Mouse (Mus musculus) embryonic facial prominence, embryonic 12.5 days (tissue): Measurements from ENCODE around the gene Raver2. TPM values are rescaled to one million over a fixed set of nuclear protein-coding genes. Genes with fewer than 3 reads are reported as not detected.

ENCODE experiments used
- ATAC-seq: fragments of 200-750 bp; cut with Nextera tagmentation; 2 replicates; pipeline ENCODE4 v1.8.0; 2017; ENCODE audit not compliant: insufficient number of reproducible peaks, insufficient read depth, low FRiP score, low TSS enrichment
- H3K27ac ChIP-seq: fragments of 300-500 bp; sonication (generic); 2 replicates; pipeline ENCODE4 v1.5.1; 2016; ENCODE audit warnings: mild to moderate bottlenecking
- H3K27me3 ChIP-seq: fragments of 300-500 bp; sonication (generic); 2 replicates; pipeline ENCODE4 v1.6.1; 2016; ENCODE audit warnings: mild to moderate bottlenecking, moderate library complexity
- H3K36me3 ChIP-seq: fragments of 300-500 bp; sonication (generic); 2 replicates; pipeline ENCODE4 v1.6.1; 2016; ENCODE audit warnings: mild to moderate bottlenecking
- H3K4me1 ChIP-seq: fragments of 300-500 bp; sonication (generic); 2 replicates; pipeline ENCODE4 v1.6.1; 2016
- H3K4me2 ChIP-seq: fragments of 300-500 bp; sonication (generic); replicated peaks from 2 replicates; pipeline ENCODE4 v1.6.1; 2016; ENCODE audit warnings: mild to moderate bottlenecking, moderate library complexity
- H3K4me3 ChIP-seq: fragments of 300-500 bp; sonication (generic); 2 replicates; pipeline ENCODE4 v1.5.1; 2016; ENCODE audit warnings: mild to moderate bottlenecking
- H3K9ac ChIP-seq: fragments of 300-500 bp; sonication (generic); 2 replicates; pipeline ENCODE4 v1.6.1; 2016; ENCODE audit warnings: mild to moderate bottlenecking, moderate library complexity
- H3K9me3 ChIP-seq: fragments of 300-500 bp; sonication (generic); 2 replicates; pipeline ENCODE4 v1.6.1; 2016; ENCODE audit warnings: mild to moderate bottlenecking, moderate library complexity
- WGBS: fragments of 180-500 bp; shearing (Covaris S2); methylation state at CpG from one replicate; pipeline ENCODE4 v1.1.7; 2016; 5-methylcytosine and 5-hydroxymethylcytosine counted together
- polyA plus RNA-seq: library from polyadenylated mRNA; unstranded; fragments of >200 nt; fragmentation: Nextera tagmentation; extraction: Ambion mirVana; gene quantifications from 2 replicates; pipeline ENCODE4 v1.2.1, GENCODE M21; 2016

The Raver2 gene
- polyA plus RNA-seq, 1 experiment from 2014 or later, result 17.7 TPM

DNA sequence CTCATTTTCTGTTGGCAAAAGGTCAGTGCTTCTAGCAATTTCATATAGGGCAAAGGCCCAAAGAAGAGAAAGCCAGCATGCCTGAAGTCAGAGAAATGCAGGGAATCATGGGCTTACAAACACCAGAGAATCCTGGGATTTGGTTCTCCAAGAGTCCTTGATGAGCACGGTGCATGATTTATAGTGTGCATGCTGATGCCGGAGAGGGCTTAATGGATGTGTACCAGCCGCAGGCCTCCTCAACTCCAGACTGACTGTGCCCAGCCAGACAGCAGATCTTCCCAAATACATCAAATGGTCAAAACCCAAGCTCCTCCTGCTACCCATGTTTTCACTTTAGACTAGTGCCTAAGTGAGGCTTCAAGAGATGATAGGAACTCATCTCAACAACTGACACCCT lies 109.0 kb downstream of the Raver2 start:
- Histone ChIP-seq H3K4me3 (no peak overlapping the region), H3K4me2 (no peak overlapping the region), H3K9ac (no peak overlapping the region), H3K36me3 (peaks cover 26% of the 10 kb centered on the region), H3K9me3 (no peaks in the 10 kb centered on the region), H3K27me3 (no peaks in the 10 kb centered on the region), H3K4me1 (no peaks in the 10 kb centered on the region), H3K27ac (no peak overlapping the region)
- ATAC-seq, result no peak
- 91% methylated on average over 3 of the region's 3 CpGs for WGBS

- WGBS, result 80% methylated on average over 5 of the region's 5 CpGs
- no peaks in the 10 kb centered on the region for H3K27me3 ChIP-seq
- no peak overlapping the region for H3K4me3 ChIP-seq
- ATAC-seq, result no peak
- H3K9ac ChIP-seq, result no peak overlapping the region
- no peak overlapping the region for H3K4me2 ChIP-seq
- H3K9me3 ChIP-seq, result no peaks in the 10 kb centered on the region
- H3K4me1 ChIP-seq, result no peaks in the 10 kb centered on the region
- no peak overlapping the region for H3K27ac ChIP-seq
- H3K36me3 ChIP-seq, result peaks cover 23% of the 10 kb centered on the region
These were observed 110.3 kb downstream of the Raver2 start for GRCm38 (mm10) chr4:101179076-101179475.

DNA sequence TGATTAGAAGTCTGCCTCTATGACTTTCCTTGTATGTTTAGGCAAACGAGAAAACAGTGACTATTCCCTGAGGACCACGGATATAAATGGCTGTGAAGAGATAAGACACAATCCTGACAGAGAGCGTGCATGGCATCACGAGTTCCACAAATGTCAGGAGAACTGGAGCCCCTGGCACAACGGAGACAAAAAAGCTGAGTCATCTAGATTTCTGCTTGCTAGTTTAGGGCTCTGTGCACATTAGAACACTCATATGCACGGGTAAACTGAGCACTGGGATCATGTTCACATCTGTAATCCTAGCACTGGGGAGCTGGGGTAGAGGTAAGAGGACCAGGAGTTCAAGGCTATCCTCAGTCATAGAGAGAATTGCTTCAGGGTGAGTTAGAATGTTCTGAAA lies 111.1 kb downstream of the Raver2 start:
- no peak overlapping the region for H3K4me3 ChIP-seq
- peaks cover 19% of the 10 kb centered on the region for H3K36me3 ChIP-seq
- H3K4me1 ChIP-seq, result no peaks in the 10 kb centered on the region
- ATAC-seq, result no peak
- H3K4me2 ChIP-seq, result no peak overlapping the region
- H3K9ac ChIP-seq, result no peak overlapping the region
- no peak overlapping the region for H3K27ac ChIP-seq
- WGBS, result 65% methylated on average over 6 of the region's 6 CpGs
- no peaks in the 10 kb centered on the region for H3K27me3 ChIP-seq
- no peaks in the 10 kb centered on the region for H3K9me3 ChIP-seq

DNA sequence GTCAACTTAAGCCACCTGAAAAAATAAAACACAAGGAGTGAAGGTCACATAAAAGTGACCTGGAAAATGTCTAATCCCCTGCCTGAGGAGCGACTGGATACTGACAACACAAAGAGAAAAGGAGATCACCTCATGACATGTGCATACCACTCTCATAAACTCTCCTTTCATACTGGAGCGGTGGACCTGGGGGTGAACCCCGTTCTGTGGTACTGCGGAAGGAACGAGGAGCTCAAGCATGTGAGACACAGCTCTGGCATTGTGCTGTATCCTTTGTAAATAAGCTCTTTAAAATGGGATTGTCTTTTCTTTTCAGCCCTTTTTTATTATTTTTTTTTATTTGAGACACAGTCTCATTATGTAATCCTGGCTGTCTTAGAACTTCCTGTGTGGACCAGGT lies 111.9 kb downstream of the Raver2 start:
- no peak overlapping the region for H3K27ac ChIP-seq
- 58% methylated on average over 5 of the region's 5 CpGs for WGBS
- no peak overlapping the region for H3K9ac ChIP-seq
- no peaks in the 10 kb centered on the region for H3K27me3 ChIP-seq
- H3K4me2 ChIP-seq, result no peak overlapping the region
- H3K4me3 ChIP-seq, result no peak overlapping the region
- H3K4me1 ChIP-seq, result no peaks in the 10 kb centered on the region
- ATAC-seq, result no peak
- H3K36me3 ChIP-seq, result peaks cover 19% of the 10 kb centered on the region
- H3K9me3 ChIP-seq, result no peaks in the 10 kb centered on the region

DNA sequence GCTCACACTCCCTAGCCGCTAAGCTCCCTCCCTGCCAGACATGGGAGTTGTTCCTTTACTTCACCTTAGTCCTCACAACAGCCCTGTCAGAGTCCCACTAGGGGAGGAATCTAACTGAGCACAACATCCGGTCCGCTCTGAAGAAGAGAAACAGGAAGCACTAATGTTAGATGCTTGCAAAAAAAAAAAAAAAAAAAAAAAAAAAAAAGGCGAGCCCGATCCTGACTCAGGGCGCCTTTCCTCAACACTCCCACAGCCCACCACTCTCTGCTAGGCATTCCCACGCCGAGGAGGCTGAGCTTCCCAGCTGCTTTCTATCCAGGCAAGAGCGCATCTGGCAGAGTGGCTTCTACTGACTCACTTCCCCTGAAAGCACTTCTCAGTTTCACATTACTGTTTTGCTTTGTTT lies 113.8 kb downstream of the Raver2 start:
- Histone ChIP-seq H3K27me3 (no peaks in the 10 kb centered on the region), H3K4me2 (no peak overlapping the region), H3K36me3 (peaks cover 10% of the 10 kb centered on the region; the same call in 1 of the 2 replicates), H3K4me1 (no peaks in the 10 kb centered on the region), H3K27ac (no peak overlapping the region), H3K4me3 (no peak overlapping the region), H3K9ac (no peak overlapping the region), H3K9me3 (no peaks in the 10 kb centered on the region)
- no peak for ATAC-seq
- WGBS, result 52% methylated on average over 9 of the region's 9 CpGs

DNA sequence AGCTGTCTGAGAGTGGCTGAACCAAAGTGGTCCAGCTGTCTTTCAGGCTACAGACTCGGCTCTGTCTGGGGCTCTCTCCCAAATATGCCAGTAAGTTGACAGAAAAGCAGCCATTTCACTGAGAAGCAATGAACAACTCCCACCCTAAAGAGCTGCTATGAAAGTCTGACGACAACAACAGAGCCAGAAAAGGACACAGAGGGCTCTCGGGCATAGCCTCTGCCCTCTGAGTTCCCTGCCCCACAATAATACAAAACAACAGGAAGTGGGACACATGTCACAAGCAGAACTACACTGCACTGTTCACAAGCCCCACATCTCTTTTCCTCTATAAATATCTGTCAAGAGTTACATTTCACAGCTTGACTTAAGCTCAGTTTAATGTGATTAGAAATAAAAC lies 116.4 kb downstream of the Raver2 start:
- H3K4me2 ChIP-seq, result no peak overlapping the region
- H3K27ac ChIP-seq, result no peak overlapping the region
- no peak for ATAC-seq
- no peak overlapping the region for H3K4me3 ChIP-seq
- no peaks in the 10 kb centered on the region for H3K9me3 ChIP-seq
- H3K36me3 ChIP-seq, result 0 out of 2 replicates have a peak, but pooled peaks cover 10% of the 10 kb centered on the region
- H3K9ac ChIP-seq, result no peak overlapping the region
- 54% methylated on average over 3 of the region's 3 CpGs for WGBS
- H3K4me1 ChIP-seq, result no peaks in the 10 kb centered on the region
- H3K27me3 ChIP-seq, result no peaks in the 10 kb centered on the region

DNA sequence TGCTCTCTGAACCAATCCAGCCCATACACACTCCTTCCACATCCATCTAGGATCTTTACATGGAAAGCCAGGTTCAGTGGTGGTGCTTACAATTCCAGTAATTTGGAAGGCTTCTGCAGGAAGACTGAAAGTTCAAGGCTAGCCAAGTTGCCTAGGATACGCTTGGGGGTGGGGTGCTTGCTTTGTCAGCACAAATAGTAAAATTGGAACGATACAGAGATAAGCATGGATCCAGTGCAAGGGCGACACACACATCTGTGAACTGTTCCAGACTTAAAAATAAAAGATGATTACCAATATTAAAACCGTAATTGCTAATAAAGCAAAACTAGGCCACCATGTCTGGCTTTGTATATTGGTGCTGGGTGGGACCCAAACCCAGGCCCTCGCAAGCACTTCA lies 117.8 kb downstream of the Raver2 start:
- H3K9me3 ChIP-seq, result no peaks in the 10 kb centered on the region
- H3K4me1 ChIP-seq, result no peaks in the 10 kb centered on the region
- 96% methylated on average over 5 of the region's 5 CpGs for WGBS
- H3K36me3 ChIP-seq, result 0 out of 2 replicates have a peak, but pooled peaks cover 10% of the 10 kb centered on the region
- H3K27ac ChIP-seq, result no peak overlapping the region
- no peak overlapping the region for H3K4me2 ChIP-seq
- no peak overlapping the region for H3K4me3 ChIP-seq
- ATAC-seq, result no peak
- no peaks in the 10 kb centered on the region for H3K27me3 ChIP-seq
- H3K9ac ChIP-seq, result no peak overlapping the region

GRCm38 (mm10) chr4:101187381-101187780 lies 118.6 kb downstream of the Raver2 start:
- 89% methylated on average over 4 of the region's 4 CpGs for WGBS
- Histone ChIP-seq H3K9ac (no peak overlapping the region), H3K4me3 (no peak overlapping the region), H3K36me3 (0 out of 2 replicates have a peak, but pooled peaks cover 5% of the 10 kb centered on the region), H3K27ac (no peak overlapping the region), H3K9me3 (no peaks in the 10 kb centered on the region), H3K4me1 (no peaks in the 10 kb centered on the region), H3K27me3 (no peaks in the 10 kb centered on the region), H3K4me2 (no peak overlapping the region)
- no peak for ATAC-seq

GRCm38 (mm10) chr4:101192241-101192976 lies 123.6 kb downstream of the Raver2 start:
- Histone ChIP-seq H3K4me1 (no peaks in the 10 kb centered on the region), H3K27ac (no peak overlapping the region), H3K4me2 (no peak overlapping the region), H3K36me3 (no peaks in the 10 kb centered on the region), H3K9me3 (no peaks in the 10 kb centered on the region), H3K4me3 (no peak overlapping the region), H3K9ac (no peak overlapping the region), H3K27me3 (no peaks in the 10 kb centered on the region)
- ATAC-seq, result no peak
- WGBS, result 92% methylated on average over 5 of the region's 5 CpGs

DNA sequence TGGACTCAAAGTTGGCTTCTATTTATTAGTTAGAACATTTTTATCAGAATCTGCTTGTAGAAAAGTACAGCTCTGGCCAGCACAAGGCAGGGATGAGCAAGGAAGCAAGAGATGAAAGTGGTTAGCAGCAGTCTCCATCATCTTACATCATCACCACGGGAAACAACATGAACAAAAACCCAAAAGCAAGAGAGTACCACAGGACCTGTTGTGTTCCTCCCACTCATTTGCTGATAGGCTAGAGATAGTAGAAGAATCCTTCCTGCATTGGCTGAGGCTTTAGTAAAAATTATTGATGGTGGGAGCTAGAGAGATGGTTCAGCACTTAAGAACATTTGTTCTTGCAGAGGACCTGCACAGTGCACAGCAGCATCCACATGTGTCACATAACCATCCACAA lies 125.4 kb downstream of the Raver2 start:
- no peak overlapping the region for H3K4me2 ChIP-seq
- H3K36me3 ChIP-seq, result no peaks in the 10 kb centered on the region
- no peaks in the 10 kb centered on the region for H3K27me3 ChIP-seq
- H3K4me1 ChIP-seq, result 0 out of 2 replicates have a peak, but pooled peaks cover 9% of the 10 kb centered on the region
- H3K27ac ChIP-seq, result no peak overlapping the region
- no peak overlapping the region for H3K4me3 ChIP-seq
- WGBS, result 97% methylated on average over 1 of the region's 1 CpGs
- no peak for ATAC-seq
- no peaks in the 10 kb centered on the region for H3K9me3 ChIP-seq
- H3K9ac ChIP-seq, result no peak overlapping the region

- WGBS, result 83% methylated on average over 2 of the region's 2 CpGs
- Histone ChIP-seq H3K4me1 (0 out of 2 replicates have a peak, but pooled peaks cover 9% of the 10 kb centered on the region), H3K9ac (no peak overlapping the region), H3K27me3 (no peaks in the 10 kb centered on the region), H3K27ac (no peak overlapping the region), H3K9me3 (no peaks in the 10 kb centered on the region), H3K36me3 (no peaks in the 10 kb centered on the region), H3K4me2 (no peak overlapping the region), H3K4me3 (no peak overlapping the region)
- no peak for ATAC-seq
These were observed 127.6 kb downstream of the Raver2 start for GRCm38 (mm10) chr4:101196407-101196806.

DNA sequence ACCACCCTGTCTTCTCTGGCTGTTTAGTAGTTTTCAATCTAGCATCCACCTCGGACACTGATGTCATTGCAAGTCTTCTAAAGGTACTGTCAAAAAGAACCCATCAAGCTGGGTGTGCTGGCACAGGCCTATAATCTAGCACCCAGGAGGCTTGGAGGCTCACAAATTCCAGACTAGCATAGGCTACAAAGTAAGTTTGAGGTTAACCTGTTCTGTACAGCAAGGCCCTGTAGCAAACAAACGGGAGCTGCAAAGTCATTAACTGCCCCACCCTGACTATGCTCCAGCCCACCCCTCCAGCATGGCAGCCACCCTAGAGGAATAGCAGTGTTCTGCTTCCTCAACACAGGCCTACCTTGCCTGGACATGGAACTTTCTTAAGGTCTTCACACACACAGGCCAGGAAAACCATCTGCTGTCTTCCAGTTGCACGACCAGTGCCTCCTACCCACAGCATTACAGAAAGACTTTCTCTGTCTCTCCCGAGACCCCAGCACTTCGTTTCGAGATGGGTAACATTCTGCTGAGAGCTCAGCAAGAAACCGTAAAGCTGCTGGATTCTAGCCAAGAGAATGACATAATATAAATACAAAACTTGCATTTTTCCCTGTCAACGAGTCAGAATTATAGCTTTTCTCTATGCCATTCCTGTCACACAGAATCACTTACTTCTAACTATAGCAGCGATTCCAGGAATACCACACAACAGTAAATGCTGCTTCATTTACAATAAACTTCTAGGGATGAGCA lies 128.8 kb downstream of the Raver2 start:
- no peak overlapping the region for H3K27ac ChIP-seq
- 0 out of 2 replicates have a peak, but pooled peaks cover 9% of the 10 kb centered on the region for H3K4me1 ChIP-seq
- WGBS, result 75% methylated on average over 9 of the region's 9 CpGs
- H3K4me3 ChIP-seq, result no peak overlapping the region
- no peaks in the 10 kb centered on the region for H3K36me3 ChIP-seq
- no peaks in the 10 kb centered on the region for H3K9me3 ChIP-seq
- ATAC-seq, result no peak
- no peak overlapping the region for H3K4me2 ChIP-seq
- no peak overlapping the region for H3K9ac ChIP-seq
- no peaks in the 10 kb centered on the region for H3K27me3 ChIP-seq
